Mouse (Mus musculus) hematopoietic stem cell, adult 5-6 weeks (primary cell): ENCODE measurements at regions not wholly inside any gene's neighbourhood (a gene's known extent, or its start where the extent isn't known, plus 50 kb on each side); places are given as distances from the start of the nearest gene placed in this dataset.
"Not testable (repeated sequence)": the region's sequence is repeated elsewhere in the genome, so short reads cannot be mapped to it uniquely, and the experiment has no call there.

Source experiments
- ATAC-seq, 2 experiments: fragments of 125-278 bp in 1 of 2; replicated peaks in 1 of 2; 2 replicates each; pipeline ENCODE4 v1.8.0; 2016 to 2017; ENCODE audit warnings: inconsistent platforms in 2 of 2, mild to moderate bottlenecking in 2 of 2, moderate number of reproducible peaks in 2 of 2, low read depth in 1 of 2, moderate TSS enrichment in 1 of 2; ENCODE audit not compliant: low FRiP score in 2 of 2, poor library complexity in 2 of 2, severe bottlenecking in 2 of 2, insufficient read depth in 1 of 2, low TSS enrichment in 1 of 2

DNA sequence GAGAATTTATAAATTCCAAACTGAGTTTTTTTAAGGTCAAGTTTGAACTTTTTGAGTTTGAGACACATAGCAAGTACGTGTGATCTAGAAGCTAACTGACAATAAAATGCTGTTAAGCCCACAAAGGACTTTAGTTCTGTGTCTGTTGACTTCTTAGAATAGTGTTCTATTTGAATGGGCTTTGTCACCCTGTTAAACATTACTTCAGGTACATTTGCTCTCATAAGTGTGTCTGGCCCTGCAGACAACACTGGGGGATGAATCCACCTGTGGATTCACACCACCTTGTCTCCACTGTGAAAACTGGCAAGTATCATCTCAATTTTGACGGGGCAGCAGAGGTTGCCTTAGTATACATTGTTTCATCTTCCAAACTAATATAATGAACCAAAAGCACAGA, 70.5 kb upstream of the Tcerg1l start:
- ATAC-seq: no peak

GRCm38 (mm10) chr7:138467386-138467785, 69.9 kb upstream of the Tcerg1l start:
- ATAC-seq: no peak

- ATAC-seq: no peak
These were observed 60.4 kb upstream of the Tcerg1l start for GRCm38 (mm10) chr7:138457964-138458363.

- no peak for ATAC-seq
These were observed 57.8 kb upstream of the Tcerg1l start for GRCm38 (mm10) chr7:138455371-138455770.

- ATAC-seq: not testable (repeated sequence)
These were observed 57.1 kb upstream of the Tcerg1l start for GRCm38 (mm10) chr7:138454498-138455225.

DNA sequence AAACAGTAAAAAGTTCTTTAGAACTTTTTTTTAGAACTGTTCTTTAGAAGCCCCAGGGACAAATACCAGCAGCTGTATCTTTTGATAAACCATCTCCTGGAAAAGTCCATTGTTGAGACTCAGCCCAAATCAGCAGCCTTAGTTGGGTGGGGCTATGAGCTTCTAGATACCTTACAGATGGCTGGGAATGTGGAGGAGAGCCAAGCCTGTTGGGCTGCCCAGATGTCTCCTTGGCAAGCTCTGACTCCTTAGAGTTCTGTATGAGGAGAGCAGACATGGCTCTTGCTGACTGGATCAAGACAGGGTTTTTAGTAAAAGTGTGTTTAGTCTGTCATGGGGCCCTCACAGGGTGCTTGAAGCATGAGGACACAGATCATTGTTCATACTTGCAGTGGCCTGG, 53.8 kb upstream of the Tcerg1l start:
- no peak for ATAC-seq

GRCm38 (mm10) chr7:138448519-138448918, 51.0 kb upstream of the Tcerg1l start:
- ATAC-seq: no peak
